Comparison of ENCODE assay signal across 8 mouse cellular contexts in genomic region chr16:50528355-50528676, GRCm38 (mm10).
A peak's percentile ranks its signal among the peaks of the same experiment; 100 is the strongest.
DNase-seq lines count a peak whose midpoint lies in the region; ATAC-seq and TF ChIP-seq lines count a peak whose summit lies in the region.

No protein-coding gene starts in this region.

- no peak for TF ChIP-seq POLR2A in olfactory bulb, adult 2 months (IDR thresholded peaks at IDR 0.05; ENCODE audit: insufficient read depth, low read depth, low read length)

- WGBS in hindbrain, embryonic 10.5 days, result 1% methylated on average over 9 of the region's 9 CpGs
- WGBS in liver, embryonic 13.5 days (ENCODE audit: insufficient replicate concordance), result under 1% methylated on average over 9 of the region's 9 CpGs
- 1% methylated on average over 9 of the region's 9 CpGs for WGBS in olfactory bulb, adult 2 months

- H3K9ac ChIP-seq in liver, embryonic 13.5 days, result peak overlapping the region; percentile 59

- H3K4me1 ChIP-seq in hindbrain, embryonic 10.5 days (replicated peaks), result peaks cover 23% of the 10 kb centered on the region
- H3K4me1 ChIP-seq in liver, embryonic 13.5 days (replicated peaks), result peaks cover 4% of the 10 kb centered on the region; the same call in 1 of the 2 replicates
- H3K4me1 ChIP-seq in olfactory bulb, adult 2 months (ENCODE audit: control insufficient read depth, insufficient read depth, low read length), result no peaks in the 10 kb centered on the region

- no peak for ATAC-seq in liver, embryonic 13.5 days (ENCODE audit: low read depth)

- H3K27me3 ChIP-seq in hindbrain, embryonic 10.5 days (ENCODE audit: insufficient read depth, poor library complexity, severe bottlenecking), result peaks cover 8% of the 10 kb centered on the region; the same call in 1 of the 2 replicates
- H3K27me3 ChIP-seq in liver, embryonic 13.5 days, result peaks cover 37% of the 10 kb centered on the region

- H3K4me3 ChIP-seq in hindbrain, embryonic 10.5 days, result peak overlapping the region; percentile 82
- H3K4me3 ChIP-seq in liver, embryonic 13.5 days (replicated peaks), result peak overlapping the region; percentile 61
- H3K4me3 ChIP-seq in olfactory bulb, adult 2 months (ENCODE audit: insufficient read depth, low read depth, low read length), result peak overlapping the region; percentile 74

- DNase-seq in layer of hippocampus, adult 9-11 months, result peak; percentile 4
- no peak for DNase-seq in layer of hippocampus, adult 11-12 months (ENCODE audit: low spot score)
- peak; percentile 20 for DNase-seq in embryo, embryonic 11.5 days (ENCODE audit: low read depth, low spot score)
- DNase-seq in hindbrain, embryonic 10.5 days (ENCODE audit: low spot score), result no peak
- no peak for DNase-seq in liver, embryonic 13.5 days
- DNase-seq in urinary bladder, adult 2 months (ENCODE audit: low spot score), result no peak
- no peak for DNase-seq in left cerebral cortex, postnatal 25 days (ENCODE audit: low spot score in 2 of 2)

- TF ChIP-seq CTCF in olfactory bulb, adult 2 months (IDR thresholded peaks at IDR 0.05; ENCODE audit: insufficient read depth, low read depth, low read length), result no peak

- H3K4me2 ChIP-seq in liver, embryonic 13.5 days, result peak overlapping the region; percentile 78

- peak overlapping the region; percentile 96 for H3K27ac ChIP-seq in hindbrain, embryonic 10.5 days
- no peak overlapping the region for H3K27ac ChIP-seq in liver, embryonic 13.5 days
- peak overlapping the region; percentile 29; the same call in 1 of the 2 replicates for H3K27ac ChIP-seq in olfactory bulb, adult 2 months (ENCODE audit: insufficient read depth, low read depth, low read length)

- no peaks in the 10 kb centered on the region for H3K36me3 ChIP-seq in hindbrain, embryonic 10.5 days
- H3K36me3 ChIP-seq in liver, embryonic 13.5 days, result no peaks in the 10 kb centered on the region

- no peaks in the 10 kb centered on the region for H3K9me3 ChIP-seq in hindbrain, embryonic 10.5 days
- H3K9me3 ChIP-seq in liver, embryonic 13.5 days (replicated peaks), result no peaks in the 10 kb centered on the region

- intact Hi-C loops in left cerebral cortex, postnatal 25 days (cut with DNase I), result loop anchor here (2.0 to 10.0 kb wide), 3 partner anchors 146 to 274 kb away; no protein-coding TSS in a partner anchor

Comparison
In these comparisons a context has a peak if more than half of its experiments do, and no peak if none do; other contexts are left out.
1. DNase-seq: peak in layer of hippocampus, adult 9-11 months (single experiment) and embryo, embryonic 11.5 days (single experiment); none in layer of hippocampus, adult 11-12 months (single experiment), hindbrain, embryonic 10.5 days (single experiment), liver, embryonic 13.5 days (single experiment), urinary bladder, adult 2 months (single experiment) and left cerebral cortex, postnatal 25 days (0 of 2).
2. Peak in every context shown above with its lines, with median percentiles within 50 percentile points of each other: H3K4me3 ChIP-seq.